Mouse (Mus musculus) midbrain, embryonic 14.5 days (tissue): ENCODE measurements at regions not wholly inside any gene's neighbourhood (a gene's known extent, or its start where the extent isn't known, plus 50 kb on each side); places are given as distances from the start of the nearest gene placed in this dataset.
A peak's percentile ranks its signal among the peaks of the same experiment; 100 is the strongest.

ENCODE experiments used
- ATAC-seq: fragments of 200-750 bp; cut with Nextera tagmentation; 2 replicates; pipeline ENCODE4 v1.8.0; 2017; ENCODE audit warnings: moderate number of reproducible peaks, moderate library complexity; ENCODE audit not compliant: low FRiP score, low TSS enrichment
- DNase-seq: peaks from one replicate; pipeline ENCODE4 v3.0.0-alpha.2; 2015
- H3K27ac ChIP-seq: fragments of 300-500 bp; sonication (generic); replicated peaks from 2 replicates; pipeline ENCODE4 v1.5.1; 2014; ENCODE audit warnings: mild to moderate bottlenecking, low read depth, low read length, moderate library complexity
- H3K27me3 ChIP-seq: fragments of 300-500 bp; sonication (generic); 2 replicates; pipeline ENCODE4 v1.6.1; 2014; ENCODE audit warnings: low read length, control low read depth, mixed read lengths; ENCODE audit not compliant: control insufficient read depth, insufficient read depth
- H3K36me3 ChIP-seq: fragments of 300-500 bp; sonication (generic); 2 replicates; pipeline ENCODE4 v1.6.1; 2014; ENCODE audit warnings: low read length, control low read depth; ENCODE audit not compliant: control insufficient read depth, insufficient read depth
- H3K4me1 ChIP-seq: fragments of 300-500 bp; sonication (generic); 2 replicates; pipeline ENCODE4 v1.6.1; 2014; ENCODE audit warnings: mild to moderate bottlenecking, antibody characterized with exemption, low read length, control low read depth; ENCODE audit not compliant: control insufficient read depth, insufficient read depth
- H3K4me2 ChIP-seq: fragments of 300-500 bp; sonication (generic); 2 replicates; pipeline ENCODE4 v1.6.1; 2014; ENCODE audit warnings: mild to moderate bottlenecking, low read length, moderate library complexity
- H3K4me3 ChIP-seq: fragments of 300-500 bp; sonication (generic); replicated peaks from 2 replicates; pipeline ENCODE4 v1.5.1; 2014; ENCODE audit warnings: low read depth, low read length
- H3K9ac ChIP-seq: fragments of 300-500 bp; sonication (generic); replicated peaks from 2 replicates; pipeline ENCODE4 v1.6.1; 2014; ENCODE audit warnings: mild to moderate bottlenecking, low read length, moderate library complexity
- H3K9me3 ChIP-seq: fragments of 300-500 bp; sonication (generic); 2 replicates; pipeline ENCODE4 v1.6.1; 2016; ENCODE audit warnings: low read length, control low read depth, mixed read lengths; ENCODE audit not compliant: control insufficient read depth
- WGBS: fragments of 180-500 bp; shearing (Covaris S2); extraction: QIAGEN DNeasy Blood & Tissue Kit; methylation state at CpG from one replicate; pipeline ENCODE4 v1.1.7; 2014; 5-methylcytosine and 5-hydroxymethylcytosine counted together

- H3K36me3 ChIP-seq, result no peaks in the 10 kb centered on the region
- no peaks in the 10 kb centered on the region for H3K27me3 ChIP-seq
- H3K27ac ChIP-seq, result no peak overlapping the region
- DNase-seq (no peak), ATAC-seq (no peak)
- H3K9ac ChIP-seq, result no peak overlapping the region
- no peaks in the 10 kb centered on the region for H3K9me3 ChIP-seq
- H3K4me3 ChIP-seq, result no peak overlapping the region
- H3K4me1 ChIP-seq, result no peaks in the 10 kb centered on the region
- no peak overlapping the region for H3K4me2 ChIP-seq
- 87% methylated on average over 2 of the region's 2 CpGs for WGBS
Observed at GRCm38 (mm10) chr8:113250264-113250663, 385.1 kb upstream of the Mon1b start.

GRCm38 (mm10) chr8:113254076-113254475 is 381.3 kb upstream of the Mon1b start:
- no peaks in the 10 kb centered on the region for H3K27me3 ChIP-seq
- H3K9me3 ChIP-seq, result no peaks in the 10 kb centered on the region
- no peak overlapping the region for H3K4me3 ChIP-seq
- no peak for ATAC-seq
- 93% methylated on average over 5 of the region's 5 CpGs for WGBS
- no peaks in the 10 kb centered on the region for H3K36me3 ChIP-seq
- H3K9ac ChIP-seq, result no peak overlapping the region
- no peak overlapping the region for H3K27ac ChIP-seq
- H3K4me1 ChIP-seq, result no peaks in the 10 kb centered on the region
- H3K4me2 ChIP-seq, result no peak overlapping the region
- no peak for DNase-seq

- H3K4me2 ChIP-seq, result no peak overlapping the region
- H3K9me3 ChIP-seq, result no peaks in the 10 kb centered on the region
- no peak overlapping the region for H3K9ac ChIP-seq
- no peak overlapping the region for H3K27ac ChIP-seq
- 92% methylated on average over 1 of the region's 1 CpGs for WGBS
- DNase-seq, result no peak
- H3K27me3 ChIP-seq, result no peaks in the 10 kb centered on the region
- no peaks in the 10 kb centered on the region for H3K36me3 ChIP-seq
- ATAC-seq, result no peak
- H3K4me3 ChIP-seq, result no peak overlapping the region
- no peaks in the 10 kb centered on the region for H3K4me1 ChIP-seq
Observed at GRCm38 (mm10) chr8:113259477-113259876, 375.9 kb upstream of the Mon1b start.

GRCm38 (mm10) chr8:113263296-113263695 is 372.1 kb upstream of the Mon1b start:
- no peak overlapping the region for H3K4me3 ChIP-seq
- WGBS, result 72% methylated on average over 3 of the region's 3 CpGs
- DNase-seq, result peak; percentile 12

GRCm38 (mm10) chr8:113271262-113271661 is 364.1 kb upstream of the Mon1b start:
- Histone ChIP-seq H3K9me3 (no peaks in the 10 kb centered on the region), H3K9ac (no peak overlapping the region), H3K27me3 (no peaks in the 10 kb centered on the region), H3K36me3 (no peaks in the 10 kb centered on the region), H3K4me1 (no peaks in the 10 kb centered on the region), H3K4me2 (no peak overlapping the region), H3K27ac (no peak overlapping the region), H3K4me3 (no peak overlapping the region)
- 93% methylated on average over 4 of the region's 4 CpGs for WGBS
- ATAC-seq (no peak), DNase-seq (no peak)

More at GRCm38 (mm10) chr8:113263296-113263695, 372.1 kb upstream of the Mon1b start:
- no peaks in the 10 kb centered on the region for H3K9me3 ChIP-seq
- no peak overlapping the region for H3K27ac ChIP-seq
- no peaks in the 10 kb centered on the region for H3K27me3 ChIP-seq
- H3K4me2 ChIP-seq, result no peak overlapping the region
- no peaks in the 10 kb centered on the region for H3K36me3 ChIP-seq
- H3K4me1 ChIP-seq, result no peaks in the 10 kb centered on the region
- no peak for ATAC-seq
- no peak overlapping the region for H3K9ac ChIP-seq

GRCm38 (mm10) chr8:113300273-113300843 is 335.0 kb upstream of the Mon1b start:
- H3K4me3 ChIP-seq, result no peak overlapping the region
- H3K27me3 ChIP-seq, result no peaks in the 10 kb centered on the region
- no peaks in the 10 kb centered on the region for H3K4me1 ChIP-seq
- no peaks in the 10 kb centered on the region for H3K36me3 ChIP-seq
- H3K9ac ChIP-seq, result no peak overlapping the region
- no peak for ATAC-seq
- 91% methylated on average over 4 of the region's 4 CpGs for WGBS
- no peak for DNase-seq
- no peak overlapping the region for H3K27ac ChIP-seq
- H3K9me3 ChIP-seq, result no peaks in the 10 kb centered on the region
- H3K4me2 ChIP-seq, result no peak overlapping the region

- ATAC-seq (no peak), DNase-seq (no peak)
- 77% methylated on average over 8 of the region's 8 CpGs for WGBS
- Histone ChIP-seq H3K36me3 (no peaks in the 10 kb centered on the region), H3K27me3 (no peaks in the 10 kb centered on the region), H3K9me3 (no peaks in the 10 kb centered on the region), H3K4me2 (no peak overlapping the region), H3K27ac (no peak overlapping the region), H3K4me1 (no peaks in the 10 kb centered on the region), H3K4me3 (no peak overlapping the region), H3K9ac (no peak overlapping the region)
Observed at GRCm38 (mm10) chr8:113303426-113303825, 332.0 kb upstream of the Mon1b start.

- H3K36me3 ChIP-seq, result no peaks in the 10 kb centered on the region
- no peaks in the 10 kb centered on the region for H3K27me3 ChIP-seq
- no peak overlapping the region for H3K4me2 ChIP-seq
- no peaks in the 10 kb centered on the region for H3K4me1 ChIP-seq
- no peak for ATAC-seq
- no peak overlapping the region for H3K9ac ChIP-seq
- 55% methylated on average over 3 of the region's 3 CpGs for WGBS
- no peak overlapping the region for H3K4me3 ChIP-seq
- H3K9me3 ChIP-seq, result no peaks in the 10 kb centered on the region
- DNase-seq, result peak; percentile 37
- no peak overlapping the region for H3K27ac ChIP-seq
Observed at GRCm38 (mm10) chr8:113317169-113317568, 318.2 kb upstream of the Mon1b start.

- no peak overlapping the region for H3K27ac ChIP-seq
- ATAC-seq (no peak), DNase-seq (no peak)
- H3K36me3 ChIP-seq, result no peaks in the 10 kb centered on the region
- no peak overlapping the region for H3K4me3 ChIP-seq
- H3K27me3 ChIP-seq, result no peaks in the 10 kb centered on the region
- H3K4me2 ChIP-seq, result no peak overlapping the region
- no peaks in the 10 kb centered on the region for H3K4me1 ChIP-seq
- H3K9ac ChIP-seq, result no peak overlapping the region
- no peaks in the 10 kb centered on the region for H3K9me3 ChIP-seq
- WGBS, result 69% methylated on average over 6 of the region's 6 CpGs
Observed at GRCm38 (mm10) chr8:113331576-113331975, 303.8 kb upstream of the Mon1b start.
